ENCODE assay signal across 13 mouse cellular contexts in genomic region chr13:108132031-108132819, GRCm38 (mm10). TPM values are rescaled to one million over a fixed set of nuclear protein-coding genes. Genes with fewer than 3 reads are reported as not detected.
DNase-seq lines count a peak whose midpoint lies in the region; ATAC-seq and TF ChIP-seq lines count a peak whose summit lies in the region.
"Had no signal": no experiment of that assay in that cellular context is flagged by ENCODE, and none has a peak within 500 bp of the region (broad histone marks: within the 10 kb centered on the region; RNA-seq: fewer than 3 reads in every experiment).

No protein-coding gene starts in this region.

- peaks cover 3 to 34% of the 10 kb centered on the region in 2 experiments; a peak in 3 of 4 replicates for H3K4me1 ChIP-seq in CH12.LX (ENCODE audit: control insufficient read depth in 1 of 2, insufficient read depth in 2 of 2)
- no peaks in the 10 kb centered on the region for H3K4me1 ChIP-seq in neural tube, embryonic 15.5 days

- intact Hi-C loops in heart, postnatal 25 days (cut with DNase I) = no loop called here

- peaks cover 2 to 10% of the 10 kb centered on the region in 2 experiments for H3K36me3 ChIP-seq in CH12.LX (replicated peaks in 1 of 2; ENCODE audit: control insufficient read depth in 1 of 2, insufficient read depth in 1 of 2, low read length in 1 of 2)
- no peaks in the 10 kb centered on the region for H3K36me3 ChIP-seq in neural tube, embryonic 15.5 days

- no peak overlapping the region for H3K4me3 ChIP-seq in CH12.LX (replicated peaks in 1 of 3; ENCODE audit: low read depth in 2 of 3, low read length in 2 of 3, poor library complexity in 1 of 3)
- H3K4me3 ChIP-seq in neural tube, embryonic 15.5 days (replicated peaks) = no peak overlapping the region
- H3K4me3 ChIP-seq: limb, embryonic 13.5 days; myocyte had no signal

- no peak for TF ChIP-seq POLR2A in CH12.LX (IDR thresholded peaks at IDR 0.05; ENCODE audit: low read depth, low read length)

- H3K9me3 ChIP-seq in CH12.LX (replicated peaks; ENCODE audit: low read length) = peaks cover 4% of the 10 kb centered on the region
- no peaks in the 10 kb centered on the region for H3K9me3 ChIP-seq in neural tube, embryonic 15.5 days (replicated peaks)
- H3K9me3 ChIP-seq: limb, embryonic 13.5 days had no signal

- no peak for TF ChIP-seq RAD21 in CH12.LX (IDR thresholded peaks at IDR 0.05; ENCODE audit: low read depth, low read length)

- TF ChIP-seq CTCF in CH12.LX (conservative IDR thresholded peaks at IDR 0.05 in 1 of 2, IDR thresholded peaks at IDR 0.05 in 1 of 2; ENCODE audit: low read depth in 2 of 2, low read length in 2 of 2) (no peak), Patski (IDR thresholded peaks at IDR 0.05) (no peak)

- peak; percentile 71 for ATAC-seq in Patski
- ATAC-seq in neural tube, embryonic 15.5 days (ENCODE audit: low FRiP score) = no peak
- no peak for ATAC-seq in megakaryocyte progenitor cell, adult 5-6 weeks (replicated peaks; ENCODE audit: poor library complexity)

- 72% methylated on average over 6 of the region's 6 CpGs for WGBS in neural tube, embryonic 15.5 days

- peak; percentile 12 for DNase-seq in heart, postnatal 4 days
- DNase-seq in heart, postnatal 25 days (ENCODE audit: low spot score) = no peak
- no peak for DNase-seq in CH12.LX (ENCODE audit: extremely low read depth)
- no peak for DNase-seq in Patski (ENCODE audit: low read depth, low spot score)
- DNase-seq in kidney, postnatal 10 days = peak; percentile 60
- DNase-seq: cerebellum, postnatal 36 days; right cerebral cortex, postnatal 25 days; thymus, adult 2 months had no signal

- no peaks in the 10 kb centered on the region for H3K27me3 ChIP-seq in CH12.LX (replicated peaks)
- no peaks in the 10 kb centered on the region for H3K27me3 ChIP-seq in Patski
- H3K27me3 ChIP-seq in neural tube, embryonic 15.5 days (replicated peaks) = no peaks in the 10 kb centered on the region
- H3K27me3 ChIP-seq: limb, embryonic 13.5 days had no signal

- H3K9ac ChIP-seq in CH12.LX (ENCODE audit: insufficient read depth, low read depth) = peak overlapping the region; percentile 38
- no peak overlapping the region for H3K9ac ChIP-seq in neural tube, embryonic 15.5 days (replicated peaks)
- H3K9ac ChIP-seq: hindbrain, embryonic 14.5 days; limb, embryonic 13.5 days had no signal

- no peak overlapping the region for H3K27ac ChIP-seq in CH12.LX (ENCODE audit: insufficient read depth, low read depth)
- H3K27ac ChIP-seq in neural tube, embryonic 15.5 days (replicated peaks) = no peak overlapping the region
- H3K27ac ChIP-seq: hindbrain, embryonic 14.5 days; limb, embryonic 13.5 days had no signal

- peak overlapping the region; percentile 72 for H3K4me2 ChIP-seq in CH12.LX (ENCODE audit: insufficient read depth, low read depth, poor library complexity, severe bottlenecking)
- no peak overlapping the region for H3K4me2 ChIP-seq in neural tube, embryonic 15.5 days
- H3K4me2 ChIP-seq: hindbrain, embryonic 14.5 days; limb, embryonic 13.5 days had no signal

- H3K79me2 ChIP-seq in CH12.LX (replicated peaks; ENCODE audit: control insufficient read depth, extremely low read depth, insufficient read depth, poor library complexity, severe bottlenecking) = peaks cover 2% of the 10 kb centered on the region; the same call in 1 of the 2 replicates

- dilution Hi-C loops in CH12.LX (cut with MboI; ENCODE audit: extremely low pct_ligation_motif_present, extremely low pct_unique_long_range_greater_than_20kb, low sequenced_read_pairs) = no loop called here

- POLR2A ChIA-PET in Patski (lab: Charles Lee) = no interaction called here

- CTCF ChIA-PET in Patski (lab: Charles Lee) = interaction anchor here (9.7 kb wide), 1 partner anchor 19 kb away, joined by 59 read pairs; no protein-coding TSS in a partner anchor

- in situ Hi-C loops in CH12.LX (cut with MboI; ENCODE audit: low pct_ligation_motif_present, low pct_unique_long_range_greater_than_20kb, low sequenced_read_pairs) (loop anchor here (25.0 kb wide), 2 partner anchors 670 to 1020 kb away; no protein-coding TSS in a partner anchor), Patski (cut with MboI; ENCODE audit: low pct_unique_long_range_greater_than_20kb) (no loop called here)

- no peak for TF ChIP-seq EP300 in CH12.LX (IDR thresholded peaks at IDR 0.05; ENCODE audit: low read length)

TF ChIP-seq in CH12.LX, 34 proteins besides CTCF, POLR2A, EP300 and RAD21:
- TF ChIP-seq NELFE (IDR thresholded peaks at IDR 0.05; ENCODE audit: low read depth, low read length) (no peak), POLR2AphosphoS2 (IDR thresholded peaks at IDR 0.05; ENCODE audit: low read depth, low read length) (no peak), ZMIZ1 (IDR thresholded peaks at IDR 0.05; ENCODE audit: low read depth, low read length) (no peak), TBP (conservative IDR thresholded peaks at IDR 0.05; ENCODE audit: low read depth, low read length) (no peak), USF1 (IDR thresholded peaks at IDR 0.05; ENCODE audit: low read depth, low read length) (no peak), TCF12 (IDR thresholded peaks at IDR 0.05; ENCODE audit: low read depth, low read length) (no peak), ZC3H11A (IDR thresholded peaks at IDR 0.05; ENCODE audit: low read depth, low read length) (no peak), JUND (conservative IDR thresholded peaks at IDR 0.05; ENCODE audit: low read depth, low read length) (no peak), ELF1 (IDR thresholded peaks at IDR 0.05; ENCODE audit: low read depth, low read length) (no peak), HCFC1 (IDR thresholded peaks at IDR 0.05; ENCODE audit: low read depth, low read length) (no peak), E2F4 (IDR thresholded peaks at IDR 0.05; ENCODE audit: insufficient replicate concordance, low read depth, low read length) (no peak), USF2 (conservative IDR thresholded peaks at IDR 0.05; ENCODE audit: low read depth, low read length) (no peak), GABPA (IDR thresholded peaks at IDR 0.05; ENCODE audit: insufficient replicate concordance, low read depth, low read length) (no peak), PAX5 (IDR thresholded peaks at IDR 0.05; ENCODE audit: low read length) (no peak), MEF2A (IDR thresholded peaks at IDR 0.05; ENCODE audit: borderline replicate concordance, low read depth, low read length) (no peak), BHLHE40 (IDR thresholded peaks at IDR 0.05; ENCODE audit: low read depth, low read length) (no peak)

RNA-seq across cellular contexts. Expression of gene Ndufaf2, which starts 26.2 kb away (rescaled TPM):
- 10 to 100 TPM; 23.4 to 23.9 TPM for total RNA-seq in heart, postnatal 4 days (2021)
- 10 to 100 TPM; 23.5 to 26.1 TPM for total RNA-seq in heart, postnatal 25 days (2021)
- total RNA-seq in CH12.LX (2012; rRNA removed) (51.2 and 65.9 TPM in 2 replicates), CH12.LX (2014; rRNA removed) (37.1 and 55.3 TPM in 2 replicates)
- polyA plus RNA-seq in CH12.LX (2012; ENCODE audit: insufficient read length, low read depth) (117 and 161 TPM in 2 replicates), Patski (2021) (43.1 TPM)
- 68.0 and 80.3 TPM in 2 replicates for polyA plus RNA-seq in neural tube, embryonic 15.5 days (2015; fragmentation: Nextera tagmentation; extraction: Ambion mirVana)
- 51.2 and 55.0 TPM in 2 replicates for total RNA-seq in megakaryocyte progenitor cell, adult 5-6 weeks (2015)
- 63.4 and 68.2 TPM in 2 replicates for total RNA-seq in megakaryocyte progenitor cell, adult 5-6 weeks (2017)

RNA-seq across cellular contexts. Expression of gene Ercc8, which starts 26.3 kb away (rescaled TPM):
- total RNA-seq in heart, postnatal 4 days (2021) = 10 to 100 TPM; 15.5 to 18.3 TPM
- total RNA-seq in heart, postnatal 25 days (2021) = 1 to 10 TPM; 6.3 to 7.2 TPM
- total RNA-seq in CH12.LX (2012; rRNA removed) (20.0 and 27.1 TPM in 2 replicates), CH12.LX (2014; rRNA removed) (29.4 and 32.2 TPM in 2 replicates)
- polyA plus RNA-seq in CH12.LX (2012; ENCODE audit: insufficient read length, low read depth) (20.7 and 23.0 TPM in 2 replicates), Patski (2021) (6.8 TPM)
- polyA plus RNA-seq in neural tube, embryonic 15.5 days (2015; fragmentation: Nextera tagmentation; extraction: Ambion mirVana) = 26.4 and 31.8 TPM in 2 replicates
- 14.4 and 19.1 TPM in 2 replicates for total RNA-seq in megakaryocyte progenitor cell, adult 5-6 weeks (2015)
- 14.4 and 14.9 TPM in 2 replicates for total RNA-seq in megakaryocyte progenitor cell, adult 5-6 weeks (2017)

Comparison
In these comparisons a context has a peak if more than half of its experiments do, and no peak if none do; other contexts are left out.
1. DNase-seq: peak in heart, postnatal 4 days (single experiment) and kidney, postnatal 10 days (single experiment); none in heart, postnatal 25 days (single experiment), CH12.LX (single experiment) and Patski (single experiment).